Mouse (Mus musculus) MEL (cell line): ENCODE measurements around the gene Chd9. TPM values are rescaled to one million over a fixed set of nuclear protein-coding genes. Genes with fewer than 3 reads are reported as not detected.

Experiments used
- DNase-seq: peaks from one replicate; pipeline ENCODE4 v3.0.0; 2011; ENCODE audit warnings: low read depth, low spot score
- H3K27ac ChIP-seq: 2 replicates; pipeline ENCODE4 v1.5.1; 2012; ENCODE audit warnings: low read depth, mild to moderate bottlenecking, control low read depth, low read length, moderate library complexity; ENCODE audit not compliant: control insufficient read depth
- H3K27me3 ChIP-seq, 2 experiments: fragments of 150-350 bp in 1 of 2; sonication (generic) in 1 of 2; 2 replicates each; pipeline ENCODE4 v1.6.1; 2012; ENCODE audit warnings: low read length in 2 of 2, mild to moderate bottlenecking in 2 of 2, improper control_type of control experiment in 1 of 2, moderate library complexity in 1 of 2; ENCODE audit not compliant: insufficient read depth in 2 of 2, control insufficient read depth in 1 of 2
- H3K36me3 ChIP-seq, 2 experiments: 2 replicates each; pipeline ENCODE4 v1.6.1; 2012 to 2014; ENCODE audit warnings: low read length in 2 of 2, improper control_type of control experiment in 1 of 2, inconsistent platforms in 1 of 2, mild to moderate bottlenecking in 1 of 2; ENCODE audit not compliant: insufficient read depth in 2 of 2, control insufficient read depth in 1 of 2
- H3K4me1 ChIP-seq, 2 experiments: fragments of 150-350 bp in 1 of 2; sonication (generic) in 1 of 2; 2 replicates each; pipeline ENCODE4 v1.6.1; 2012; ENCODE audit warnings: low read length in 2 of 2, improper control_type of control experiment in 1 of 2, mild to moderate bottlenecking in 1 of 2; ENCODE audit not compliant: insufficient read depth in 2 of 2, control insufficient read depth in 1 of 2
- H3K4me3 ChIP-seq, 2 experiments: fragments of 150-350 bp in 1 of 2; sonication (generic) in 1 of 2; 2 replicates each; pipeline ENCODE4 v1.5.1; 2012; ENCODE audit warnings: low read depth in 2 of 2, low read length in 2 of 2, mild to moderate bottlenecking in 2 of 2, moderate library complexity in 2 of 2, control low read depth in 1 of 2, improper control_type of control experiment in 1 of 2; ENCODE audit not compliant: control insufficient read depth in 1 of 2, insufficient read depth in 1 of 2
- H3K79me2 ChIP-seq: 2 replicates; pipeline ENCODE4 v1.6.1; 2012; ENCODE audit warnings: mild to moderate bottlenecking, low read length, moderate library complexity; ENCODE audit not compliant: control insufficient read depth, poor library complexity, insufficient read depth
- H3K9ac ChIP-seq: 2 replicates; pipeline ENCODE4 v1.6.1; 2012; ENCODE audit warnings: low read depth, mild to moderate bottlenecking, control low read depth, low read length, moderate library complexity; ENCODE audit not compliant: control insufficient read depth, poor library complexity, severe bottlenecking
- H3K9me3 ChIP-seq: fragments of 150-350 bp; sonication (generic); replicated peaks from 2 replicates; pipeline ENCODE4 v1.6.1; 2012; ENCODE audit warnings: mild to moderate bottlenecking, low read length, improper control_type of control experiment, moderate library complexity; ENCODE audit not compliant: insufficient read depth
- BHLHE40 ChIP-seq: IDR thresholded peaks from 2 replicates; pipeline ENCODE4 v1.6.1; 2012; ENCODE audit warnings: low read depth, mild to moderate bottlenecking, inconsistent platforms, low read length, improper control_type of control experiment, borderline replicate concordance
- CHD1 ChIP-seq: IDR thresholded peaks from 2 replicates; pipeline ENCODE4 v1.6.1; 2012; ENCODE audit warnings: low read depth, mild to moderate bottlenecking, inconsistent platforms, low read length, improper control_type of control experiment
- CHD2 ChIP-seq: IDR thresholded peaks from 2 replicates; pipeline ENCODE4 v1.6.1; 2011; ENCODE audit warnings: low read length, improper control_type of control experiment
- CTCF ChIP-seq, 3 experiments: IDR thresholded peaks in 2 of 3; conservative IDR thresholded peaks in 1 of 3; 2 replicates each; pipeline ENCODE4 v1.5.1; 2011 to 2012; ENCODE audit warnings: low read length in 3 of 3, low read depth in 2 of 3, mild to moderate bottlenecking in 2 of 3, improper control_type of control experiment in 1 of 3, inconsistent platforms in 1 of 3, mixed read lengths in 1 of 3, moderate library complexity in 1 of 3; ENCODE audit not compliant: control insufficient read depth in 1 of 3, insufficient read depth in 1 of 3, poor library complexity in 1 of 3, severe bottlenecking in 1 of 3
- ETS1 ChIP-seq: IDR thresholded peaks from 2 replicates; pipeline ENCODE4 v1.6.1; 2012; ENCODE audit warnings: low read depth, mild to moderate bottlenecking, inconsistent platforms, low read length, improper control_type of control experiment, moderate library complexity
- GATA1 ChIP-seq: IDR thresholded peaks from 2 replicates; pipeline ENCODE4 v1.6.1; 2011; ENCODE audit warnings: low read depth, low read length, improper control_type of control experiment
- KAT2A ChIP-seq: conservative IDR thresholded peaks from 2 replicates; pipeline ENCODE4 v1.6.1; 2012; ENCODE audit warnings: low read depth, low read length, improper control_type of control experiment, inconsistent platforms
- MAX ChIP-seq: IDR thresholded peaks from 2 replicates; pipeline ENCODE4 v1.6.1; 2011; ENCODE audit warnings: low read length, improper control_type of control experiment
- MAZ ChIP-seq: IDR thresholded peaks from 2 replicates; pipeline ENCODE4 v1.6.1; 2012; ENCODE audit warnings: low read depth, mild to moderate bottlenecking, inconsistent platforms, low read length, improper control_type of control experiment
- MXI1 ChIP-seq: IDR thresholded peaks from 2 replicates; pipeline ENCODE4 v1.6.1; 2011; ENCODE audit warnings: mild to moderate bottlenecking, low read depth, low read length, improper control_type of control experiment
- POLR2A ChIP-seq, 2 experiments: IDR thresholded peaks; 2 replicates each; pipeline ENCODE4 v1.6.1; 2011 to 2012; ENCODE audit warnings: low read length in 2 of 2, mild to moderate bottlenecking in 2 of 2, control low read depth in 1 of 2, improper control_type of control experiment in 1 of 2, low read depth in 1 of 2, moderate library complexity in 1 of 2; ENCODE audit not compliant: control insufficient read depth in 1 of 2, insufficient read depth in 1 of 2, poor library complexity in 1 of 2
- POLR2AphosphoS2 ChIP-seq: IDR thresholded peaks from 2 replicates; pipeline ENCODE4 v1.6.1; 2011; ENCODE audit warnings: low read length, improper control_type of control experiment
- POLR2AphosphoS5 ChIP-seq: IDR thresholded peaks from 2 replicates; pipeline ENCODE4 v1.6.1; 2012; ENCODE audit warnings: low read depth, borderline replicate concordance, mild to moderate bottlenecking, inconsistent platforms, low read length, moderate library complexity, mixed read lengths
- RCOR1 ChIP-seq: IDR thresholded peaks from 2 replicates; pipeline ENCODE4 v1.6.1; 2012; ENCODE audit warnings: low read depth, mild to moderate bottlenecking, inconsistent platforms, low read length, improper control_type of control experiment
- SIN3A ChIP-seq: IDR thresholded peaks from 2 replicates; pipeline ENCODE4 v1.6.1; 2012; ENCODE audit warnings: low read length, improper control_type of control experiment, inconsistent platforms
- USF2 ChIP-seq, 2 experiments: IDR thresholded peaks; 2 replicates each; pipeline ENCODE4 v1.6.1; 2011 to 2012; ENCODE audit warnings: improper control_type of control experiment in 2 of 2, low read length in 2 of 2, borderline replicate concordance in 1 of 2, inconsistent platforms in 1 of 2, low read depth in 1 of 2, mild to moderate bottlenecking in 1 of 2; ENCODE audit not compliant: insufficient read depth in 1 of 2
- ZC3H11A ChIP-seq: IDR thresholded peaks from 2 replicates; pipeline ENCODE4 v1.6.1; 2012; ENCODE audit warnings: low read depth, mild to moderate bottlenecking, inconsistent platforms, low read length, improper control_type of control experiment
- ZKSCAN1 ChIP-seq: IDR thresholded peaks from 2 replicates; pipeline ENCODE4 v1.6.1; 2012; ENCODE audit warnings: low read depth, mild to moderate bottlenecking, inconsistent platforms, low read length, improper control_type of control experiment, moderate library complexity
- polyA plus RNA-seq, 2 experiments: library from polyadenylated mRNA; stranded (reverse) in 1 of 2; unstranded in 1 of 2; fragments of >175 nt in 1 of 2; fragments of >200 nt in 1 of 2; gene quantifications; 2 replicates each; pipeline versions ENCODE4 v1.2.1 to v1.2.4; 2012; ENCODE audit warnings: low replicate concordance in 2 of 2, low read depth in 1 of 2; ENCODE audit not compliant: insufficient read length in 2 of 2, insufficient read depth in 1 of 2, missing spikeins in 1 of 2
- total RNA-seq: library from RNA; depleted of rRNA; stranded (reverse); fragments of 300-350 nt; gene quantifications from 2 replicates; pipeline ENCODE4 v1.2.3, GENCODE M21; 2012

Gene Chd9
- total and polyA plus RNA-seq, 3 experiments, result 5.9 to 87.4 (median 40.3) TPM

DNA sequence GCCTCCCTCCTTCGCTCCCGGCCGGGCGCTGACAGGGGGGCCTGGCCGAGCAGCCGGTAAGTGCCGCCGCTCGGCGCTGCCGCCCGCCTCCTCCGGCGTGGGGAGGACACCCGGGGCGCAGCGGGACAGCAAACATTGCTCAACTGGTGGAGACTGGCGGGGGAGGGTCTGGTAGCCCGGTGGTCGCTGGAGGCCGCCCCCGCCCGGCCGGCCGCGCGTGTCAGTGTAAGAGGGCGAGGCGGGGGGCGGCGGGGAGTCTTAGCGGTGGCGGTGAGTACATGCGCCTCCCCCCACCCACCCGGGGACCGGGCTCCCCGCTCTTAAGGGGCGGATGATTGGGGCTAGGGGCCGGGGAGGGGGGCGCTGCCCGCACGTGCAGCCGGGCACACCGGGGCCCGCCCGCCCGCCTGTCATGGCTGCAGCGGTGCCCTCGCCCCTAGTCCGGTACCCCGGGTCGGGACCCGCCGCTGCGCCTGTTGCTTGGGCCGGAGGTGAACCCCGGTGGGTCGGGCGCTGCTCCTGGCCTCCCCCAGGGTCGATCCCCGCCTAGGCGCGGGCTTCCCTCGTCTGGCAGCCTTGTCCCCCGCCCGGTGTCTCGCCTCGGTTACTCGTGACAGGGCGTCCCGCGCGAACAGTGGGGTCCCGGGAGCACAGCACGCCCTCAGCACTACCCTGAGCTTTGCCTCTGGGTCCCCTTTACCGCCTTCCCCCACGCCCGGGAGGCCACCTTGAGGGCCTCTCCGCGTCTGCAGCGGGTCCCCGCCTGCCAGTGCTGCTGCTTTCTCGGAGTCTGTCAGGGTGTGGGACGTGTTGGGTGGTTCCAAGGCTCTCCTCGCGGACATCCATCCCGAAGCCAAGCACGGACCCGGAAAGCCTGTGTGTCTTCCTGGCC lies 80.7 kb downstream of the Chd9 start:
- DNase-seq, result peak; percentile 72
- H3K79me2 ChIP-seq, result peaks cover 12% of the 10 kb centered on the region; the same call in 1 of the 2 replicates
- H3K9ac ChIP-seq, result peak overlapping the region; percentile 74
- TF ChIP-seq BHLHE40, result peak; percentile 71; the same call in 1 of the 2 replicates
- no peak for TF ChIP-seq ZC3H11A
- TF ChIP-seq POLR2AphosphoS2, result 0 out of 2 replicates have a peak, but pooled peaks have one; percentile 2
- no peak for TF ChIP-seq USF2 (IDR thresholded peaks at IDR 0.05; ENCODE audit: borderline replicate concordance in 1 of 2, insufficient read depth in 1 of 2, low read depth in 1 of 2, low read length in 2 of 2)
- no peak; a peak in 1 of 4 replicates for TF ChIP-seq POLR2A (IDR thresholded peaks at IDR 0.05; ENCODE audit: control insufficient read depth in 1 of 2, insufficient read depth in 1 of 2, low read depth in 1 of 2, low read length in 2 of 2, poor library complexity in 1 of 2)
- no peak for TF ChIP-seq RCOR1
- TF ChIP-seq CHD2, result no peak
- no peak for TF ChIP-seq GATA1
- no peak for TF ChIP-seq POLR2AphosphoS5
- TF ChIP-seq CTCF (IDR thresholded peaks at IDR 0.05 in 2 of 3, conservative IDR thresholded peaks at IDR 0.05 in 1 of 3; ENCODE audit: control insufficient read depth in 1 of 3, insufficient read depth in 1 of 3, low read depth in 2 of 3, low read length in 3 of 3, poor library complexity in 1 of 3, severe bottlenecking in 1 of 3), result 0 out of 6 replicates have a peak, but pooled peaks of 1 of the 3 experiments have one; percentile 0
- TF ChIP-seq CHD1, result 0 out of 2 replicates have a peak, but pooled peaks have one; percentile 38
- TF ChIP-seq ZKSCAN1, result no peak
- peak; percentile 33 for TF ChIP-seq MAZ
- peaks cover 3% of the 10 kb centered on the region in 2 experiments; a peak in 2 of 4 replicates for H3K4me1 ChIP-seq
- no peaks in the 10 kb centered on the region for H3K9me3 ChIP-seq
- peaks cover 0 to 4% of the 10 kb centered on the region in 2 experiments; a peak in 2 of 4 replicates for H3K36me3 ChIP-seq
- H3K27me3 ChIP-seq, result no peaks in the 10 kb centered on the region
- peak overlapping the region; percentile 41 for H3K27ac ChIP-seq
- H3K4me3 ChIP-seq, result peak overlapping the region; percentile 65 to 98

GRCm38 (mm10) chr8:90923158-90923905 lies 95.2 kb downstream of the Chd9 start:
- H3K4me1 ChIP-seq, result peaks cover 3 to 4% of the 10 kb centered on the region in 2 experiments; a peak in 2 of 4 replicates
- peaks cover 0 to 4% of the 10 kb centered on the region in 2 experiments; a peak in 2 of 4 replicates for H3K36me3 ChIP-seq
- no peak for DNase-seq
- no peak overlapping the region for H3K4me3 ChIP-seq
- H3K9me3 ChIP-seq, result no peaks in the 10 kb centered on the region
- TF ChIP-seq MXI1, result peak; percentile 55; the same call in 1 of the 2 replicates
- no peak for TF ChIP-seq POLR2AphosphoS2
- TF ChIP-seq GATA1, result 0 out of 2 replicates have a peak, but pooled peaks have one; percentile 4
- 0 out of 2 replicates have a peak, but pooled peaks have one; percentile 10 for TF ChIP-seq ETS1
- TF ChIP-seq MAX, result peak; percentile 33; the same call in 1 of the 2 replicates
- TF ChIP-seq KAT2A, result no peak
- 0 out of 2 replicates have a peak, but pooled peaks have one; percentile 26 for TF ChIP-seq SIN3A
- peak; percentile 89 for TF ChIP-seq BHLHE40
- H3K27me3 ChIP-seq, result no peaks in the 10 kb centered on the region
- no peaks in the 10 kb centered on the region for H3K79me2 ChIP-seq
- H3K9ac ChIP-seq, result no peak overlapping the region
- no peak overlapping the region for H3K27ac ChIP-seq
